Mouse (Mus musculus): ENCODE measurements around the gene Il17d. TPM values are rescaled to one million over a fixed set of nuclear protein-coding genes. Genes with fewer than 3 reads are reported as not detected.
A peak's percentile ranks its signal among the peaks of the same experiment; 100 is the strongest.

Il17d gene
- polyA plus RNA-seq, 1 experiment from 2014 or later = 9.0 TPM

DNA sequence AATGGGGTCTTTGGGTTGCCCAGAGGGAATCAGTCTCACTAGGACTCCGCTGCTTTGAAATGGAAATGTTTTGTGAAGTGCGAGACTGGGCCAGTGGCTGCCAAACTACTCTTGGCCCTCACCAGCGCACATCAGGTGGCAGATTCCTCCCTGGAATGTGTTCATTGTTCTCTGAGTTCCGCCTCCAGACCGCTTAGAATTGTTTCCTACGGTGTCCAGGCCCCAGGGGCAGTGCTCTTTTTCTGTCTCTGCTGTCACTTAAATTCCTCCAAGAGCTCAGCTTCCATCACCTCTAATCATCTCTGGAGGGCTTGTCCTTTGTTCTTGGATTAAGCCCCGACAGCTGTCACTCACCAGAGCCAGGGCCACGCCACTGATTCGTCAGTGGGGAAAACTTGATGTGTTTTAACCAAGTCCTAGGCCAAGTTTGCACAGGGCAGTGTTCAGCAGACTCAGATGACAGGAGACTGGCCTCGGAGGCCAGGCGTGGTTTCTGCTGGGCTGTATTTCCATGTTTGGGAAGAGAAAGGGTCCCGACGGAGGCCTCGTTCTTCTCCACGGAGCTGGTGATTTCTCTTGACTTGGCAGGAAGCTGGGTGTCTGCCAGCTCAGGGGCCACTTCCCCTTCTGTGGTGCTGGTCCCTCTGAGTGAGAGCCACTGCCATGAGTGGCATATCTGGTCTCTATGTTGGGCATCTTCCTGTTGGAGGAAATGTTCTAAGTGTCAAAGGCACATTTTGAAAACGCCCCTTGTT is 12.9 kb downstream of the Il17d start:
- 26% methylated on average over 16 of the region's 16 CpGs for WGBS
- H3K4me1 ChIP-seq = peaks cover 23% of the 10 kb centered on the region
- no peaks in the 10 kb centered on the region for H3K27me3 ChIP-seq (replicated peaks)
- ATAC-seq (ENCODE audit: insufficient read depth, low FRiP score, low read depth) = no peak
- H3K4me2 ChIP-seq = no peak overlapping the region; the same call in 1 of the 2 replicates
- no peaks in the 10 kb centered on the region for H3K9me3 ChIP-seq
- peak overlapping the region; percentile 45 for H3K27ac ChIP-seq
- H3K4me3 ChIP-seq (replicated peaks) = no peak overlapping the region
- no peak overlapping the region for H3K9ac ChIP-seq
- H3K36me3 ChIP-seq = no peaks in the 10 kb centered on the region

DNA sequence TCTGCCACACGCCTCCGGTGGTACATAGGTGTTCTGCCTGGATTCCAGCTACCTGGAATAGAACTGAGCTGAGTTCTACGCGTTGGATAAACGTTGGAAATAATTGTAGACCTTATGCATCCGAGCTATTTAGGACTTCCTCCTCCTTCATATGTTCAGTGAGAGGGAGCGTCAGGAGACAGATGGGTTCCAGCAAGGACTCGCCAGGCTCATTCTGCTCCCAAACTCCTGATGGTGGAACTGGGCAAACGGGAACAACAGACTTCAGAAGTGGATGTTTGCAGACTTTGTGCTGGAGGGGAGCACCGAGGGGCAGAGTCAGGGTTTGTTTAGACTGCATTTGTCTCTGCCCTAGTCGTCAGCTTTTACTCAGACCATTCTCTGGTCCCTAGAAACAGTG is 16.1 kb downstream of the Il17d start:
- ATAC-seq (ENCODE audit: insufficient read depth, low FRiP score, low read depth) = no peak
- H3K4me3 ChIP-seq (replicated peaks) = no peak overlapping the region
- H3K4me1 ChIP-seq = peaks cover 13% of the 10 kb centered on the region; the same call in 1 of the 2 replicates
- H3K27ac ChIP-seq = no peak overlapping the region
- H3K9ac ChIP-seq = no peak overlapping the region
- no peaks in the 10 kb centered on the region for H3K36me3 ChIP-seq
- no peak overlapping the region for H3K4me2 ChIP-seq
- H3K27me3 ChIP-seq (replicated peaks) = no peaks in the 10 kb centered on the region
- WGBS = 67% methylated on average over 11 of the region's 11 CpGs
- H3K9me3 ChIP-seq = no peaks in the 10 kb centered on the region

GRCm38 (mm10) chr14:57542231-57542630 is 17.7 kb downstream of the Il17d start:
- no peaks in the 10 kb centered on the region for H3K27me3 ChIP-seq (replicated peaks)
- no peaks in the 10 kb centered on the region for H3K9me3 ChIP-seq
- no peak overlapping the region for H3K4me3 ChIP-seq (replicated peaks)
- peaks cover 20% of the 10 kb centered on the region for H3K4me1 ChIP-seq
- 72% methylated on average over 34 of the region's 34 CpGs for WGBS
- no peaks in the 10 kb centered on the region for H3K36me3 ChIP-seq
- H3K9ac ChIP-seq = no peak overlapping the region
- H3K4me2 ChIP-seq = no peak overlapping the region
- no peak overlapping the region for H3K27ac ChIP-seq
- no peak; the same call in 1 of the 2 replicates for ATAC-seq (ENCODE audit: insufficient read depth, low FRiP score, low read depth)

DNA sequence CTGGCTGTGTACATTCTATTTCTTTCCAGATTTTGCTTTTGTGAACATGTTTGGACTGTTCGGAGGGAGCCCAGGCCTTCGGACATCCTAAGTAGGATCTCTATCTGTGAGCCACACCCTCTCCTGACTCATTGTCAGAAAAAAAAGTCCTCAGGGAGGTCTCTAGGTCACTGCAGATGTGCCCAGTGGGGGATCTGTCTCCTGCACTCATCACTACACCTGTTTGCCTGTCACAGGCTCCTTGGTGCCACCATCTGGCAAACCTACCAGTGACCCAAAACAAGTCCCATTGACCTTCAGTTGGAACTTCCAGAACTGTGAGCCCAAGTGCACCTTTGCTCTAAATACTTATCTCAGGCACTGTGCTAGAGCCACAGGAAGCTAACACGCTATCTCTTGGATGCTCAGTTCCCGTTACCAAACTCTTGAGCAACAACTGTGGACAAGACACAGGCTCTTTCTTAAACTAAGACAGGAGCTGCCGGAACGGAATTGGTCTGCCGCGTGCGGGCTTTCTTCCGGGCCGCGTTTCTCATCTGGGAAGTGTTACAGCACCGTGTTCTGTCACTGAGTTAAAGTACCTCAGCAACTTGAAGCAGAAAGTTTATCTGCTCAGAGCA is 19.0 kb downstream of the Il17d start:
- 86% methylated on average over 13 of the region's 13 CpGs for WGBS
- Histone ChIP-seq H3K27me3 (replicated peaks) (no peaks in the 10 kb centered on the region), H3K9ac (no peak overlapping the region), H3K36me3 (no peaks in the 10 kb centered on the region), H3K4me2 (no peak overlapping the region), H3K27ac (no peak overlapping the region), H3K4me3 (replicated peaks) (no peak overlapping the region), H3K9me3 (no peaks in the 10 kb centered on the region), H3K4me1 (peaks cover 10% of the 10 kb centered on the region)
- no peak for ATAC-seq (ENCODE audit: insufficient read depth, low FRiP score, low read depth)

DNA sequence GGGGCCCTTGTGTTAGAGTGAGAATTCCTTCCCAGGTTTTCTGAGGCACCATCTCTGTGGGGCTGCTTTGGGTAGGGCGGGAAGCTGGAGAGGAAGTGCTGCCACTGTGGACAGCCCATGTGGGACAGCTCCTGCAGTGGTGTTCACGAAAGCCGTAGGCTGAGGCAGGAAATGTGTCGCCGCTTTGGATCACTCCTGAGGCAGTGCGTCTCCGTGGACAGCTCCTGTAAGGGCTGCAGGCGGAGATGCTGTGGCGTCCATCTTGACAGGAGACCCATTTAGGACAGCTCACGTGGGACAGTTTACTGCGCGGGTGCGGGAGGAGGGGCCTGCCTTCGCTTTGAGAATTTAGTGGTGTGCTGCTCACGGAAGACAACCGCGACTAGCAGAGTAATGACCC is 20.9 kb downstream of the Il17d start:
- Histone ChIP-seq H3K36me3 (0 out of 2 replicates have a peak, but pooled peaks cover 3% of the 10 kb centered on the region), H3K4me1 (peaks cover 10% of the 10 kb centered on the region), H3K9me3 (no peaks in the 10 kb centered on the region), H3K4me3 (replicated peaks) (no peak overlapping the region), H3K27ac (no peak overlapping the region), H3K4me2 (no peak overlapping the region), H3K27me3 (replicated peaks) (no peaks in the 10 kb centered on the region), H3K9ac (no peak overlapping the region)
- 86% methylated on average over 17 of the region's 17 CpGs for WGBS
- ATAC-seq (ENCODE audit: insufficient read depth, low FRiP score, low read depth) = no peak

DNA sequence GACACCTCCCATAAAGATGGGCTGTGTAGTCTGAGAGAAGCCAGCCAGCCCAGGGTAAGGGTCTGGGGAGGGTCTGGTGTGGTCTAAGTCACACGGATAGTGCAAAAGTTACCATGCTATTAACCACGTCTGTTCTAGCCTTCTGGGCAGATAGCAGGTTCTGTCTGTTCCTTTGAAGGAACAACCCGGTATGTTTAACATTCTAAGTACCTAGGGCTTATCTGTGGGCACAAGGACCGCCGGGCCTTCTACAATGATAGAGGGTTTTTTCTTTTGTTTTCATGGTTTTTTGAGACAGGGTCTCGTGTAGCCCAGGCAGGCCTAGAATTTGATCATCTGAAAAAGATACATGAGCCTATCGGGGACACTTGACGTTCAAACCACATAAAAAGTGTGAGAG is 21.6 kb downstream of the Il17d start:
- no peak overlapping the region for H3K9ac ChIP-seq
- H3K4me3 ChIP-seq (replicated peaks) = no peak overlapping the region
- no peaks in the 10 kb centered on the region for H3K27me3 ChIP-seq (replicated peaks)
- H3K4me2 ChIP-seq = no peak overlapping the region
- WGBS = 73% methylated on average over 8 of the region's 8 CpGs
- peaks cover 10% of the 10 kb centered on the region for H3K4me1 ChIP-seq
- peak overlapping the region; percentile 78 for H3K27ac ChIP-seq
- no peak for ATAC-seq (ENCODE audit: insufficient read depth, low FRiP score, low read depth)
- no peaks in the 10 kb centered on the region for H3K9me3 ChIP-seq
- 0 out of 2 replicates have a peak, but pooled peaks cover 3% of the 10 kb centered on the region for H3K36me3 ChIP-seq

DNA sequence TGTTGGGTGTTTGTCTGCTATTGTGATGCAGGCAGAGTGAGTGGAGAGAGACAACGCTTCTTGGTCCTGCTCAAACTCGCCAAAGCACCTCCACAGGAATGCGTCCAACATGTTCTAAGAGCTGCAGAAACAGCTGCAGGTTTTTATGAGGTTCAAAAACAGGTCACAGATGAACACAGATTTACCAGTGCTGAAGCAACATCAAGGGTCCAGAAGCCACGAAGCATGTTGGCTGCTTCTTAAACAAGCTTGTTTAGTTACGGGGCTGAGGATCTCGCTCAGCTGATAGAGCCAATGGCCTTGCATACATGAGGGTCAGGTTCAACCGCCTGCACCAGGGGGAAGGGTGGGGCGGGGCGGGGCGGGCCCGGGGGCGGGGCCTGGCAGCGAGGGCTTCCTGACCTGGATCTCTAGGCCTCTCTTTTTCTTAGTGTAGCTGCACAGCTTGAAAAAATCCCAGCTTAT is 22.0 kb downstream of the Il17d start:
- WGBS = 12% methylated on average over 13 of the region's 13 CpGs
- no peaks in the 10 kb centered on the region for H3K27me3 ChIP-seq (replicated peaks)
- peak; percentile 77; the same call in 1 of the 2 replicates for ATAC-seq (ENCODE audit: insufficient read depth, low FRiP score, low read depth)
- H3K4me3 ChIP-seq (replicated peaks) = no peak overlapping the region
- 0 out of 2 replicates have a peak, but pooled peaks cover 3% of the 10 kb centered on the region for H3K36me3 ChIP-seq
- H3K4me2 ChIP-seq = peak overlapping the region; percentile 11; the same call in 1 of the 2 replicates
- H3K4me1 ChIP-seq = peaks cover 10% of the 10 kb centered on the region
- no peaks in the 10 kb centered on the region for H3K9me3 ChIP-seq
- no peak overlapping the region for H3K9ac ChIP-seq
- H3K27ac ChIP-seq = peak overlapping the region; percentile 78

- H3K27me3 ChIP-seq (replicated peaks) = no peaks in the 10 kb centered on the region
- H3K4me2 ChIP-seq = no peak overlapping the region
- 0 out of 2 replicates have a peak, but pooled peaks cover 3% of the 10 kb centered on the region for H3K36me3 ChIP-seq
- peak overlapping the region; percentile 78 for H3K27ac ChIP-seq
- peaks cover 10% of the 10 kb centered on the region for H3K4me1 ChIP-seq
- H3K9ac ChIP-seq = no peak overlapping the region
- ATAC-seq (ENCODE audit: insufficient read depth, low FRiP score, low read depth) = 0 out of 2 replicates have a peak, but pooled peaks have one; percentile 33
- no peaks in the 10 kb centered on the region for H3K9me3 ChIP-seq
- 36% methylated on average over 5 of the region's 5 CpGs for WGBS
- H3K4me3 ChIP-seq (replicated peaks) = no peak overlapping the region
These were observed 22.5 kb downstream of the Il17d start for GRCm38 (mm10) chr14:57547062-57547461.

DNA sequence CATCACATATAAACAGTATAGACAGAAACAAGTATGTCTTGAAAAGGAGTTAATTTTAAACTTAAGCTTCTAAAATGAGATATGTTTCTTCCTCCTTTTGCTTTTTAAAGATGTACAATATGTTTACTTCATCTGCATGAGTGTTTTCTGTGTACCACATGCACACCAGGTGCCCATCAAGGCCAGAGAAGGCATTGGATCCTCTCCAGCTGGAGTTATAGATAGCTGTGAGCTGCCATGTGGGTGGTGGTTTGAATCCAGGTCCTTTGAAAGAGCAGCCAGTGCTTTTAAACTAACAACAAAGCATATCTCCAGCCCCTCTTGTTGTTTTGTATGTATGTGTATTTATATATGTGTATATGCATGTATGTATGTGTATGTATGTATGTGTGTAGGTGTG is 28.4 kb downstream of the Il17d start:
- Histone ChIP-seq H3K36me3 (0 out of 2 replicates have a peak, but pooled peaks cover 3% of the 10 kb centered on the region), H3K9me3 (no peaks in the 10 kb centered on the region), H3K4me2 (no peak overlapping the region), H3K27me3 (replicated peaks) (no peaks in the 10 kb centered on the region), H3K9ac (no peak overlapping the region), H3K27ac (no peak overlapping the region), H3K4me1 (no peaks in the 10 kb centered on the region), H3K4me3 (replicated peaks) (no peak overlapping the region)
- no peak for ATAC-seq (ENCODE audit: insufficient read depth, low FRiP score, low read depth)

DNA sequence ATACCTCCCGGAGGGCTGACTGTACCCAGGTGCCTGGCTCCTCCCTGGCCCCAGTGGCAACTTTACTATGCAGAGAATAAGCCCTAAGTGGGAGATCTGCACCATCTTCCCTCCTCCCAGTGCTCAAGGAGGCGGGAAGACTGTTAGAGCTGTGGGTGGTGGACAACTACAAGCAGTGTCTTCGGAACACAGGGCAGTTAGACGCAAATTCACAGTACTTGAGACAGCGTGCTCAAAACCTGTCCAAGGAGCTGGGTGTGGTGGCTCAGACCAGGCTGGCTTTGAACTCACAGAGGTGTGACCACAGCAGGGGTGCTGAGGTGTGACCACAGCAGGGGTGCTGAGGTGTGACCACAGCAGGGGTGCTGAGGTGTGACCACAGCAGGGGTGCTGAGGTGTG is 29.9 kb downstream of the Il17d start:
- Histone ChIP-seq H3K9me3 (no peaks in the 10 kb centered on the region), H3K4me2 (no peak overlapping the region), H3K4me3 (replicated peaks) (no peak overlapping the region), H3K36me3 (0 out of 2 replicates have a peak, but pooled peaks cover 3% of the 10 kb centered on the region), H3K4me1 (no peaks in the 10 kb centered on the region), H3K9ac (no peak overlapping the region), H3K27ac (no peak overlapping the region), H3K27me3 (replicated peaks) (no peaks in the 10 kb centered on the region)
- no peak for ATAC-seq (ENCODE audit: insufficient read depth, low FRiP score, low read depth)
- WGBS = 93% methylated on average over 5 of the region's 5 CpGs

- Histone ChIP-seq H3K4me2 (no peak overlapping the region), H3K4me1 (no peaks in the 10 kb centered on the region), H3K9me3 (no peaks in the 10 kb centered on the region), H3K9ac (no peak overlapping the region), H3K27me3 (replicated peaks) (no peaks in the 10 kb centered on the region), H3K27ac (no peak overlapping the region), H3K4me3 (replicated peaks) (no peak overlapping the region), H3K36me3 (no peaks in the 10 kb centered on the region)
- no peak for ATAC-seq (ENCODE audit: insufficient read depth, low FRiP score, low read depth)
- WGBS = 85% methylated on average over 7 of the region's 7 CpGs
These were observed 31.0 kb downstream of the Il17d start for GRCm38 (mm10) chr14:57555471-57556070.

DNA sequence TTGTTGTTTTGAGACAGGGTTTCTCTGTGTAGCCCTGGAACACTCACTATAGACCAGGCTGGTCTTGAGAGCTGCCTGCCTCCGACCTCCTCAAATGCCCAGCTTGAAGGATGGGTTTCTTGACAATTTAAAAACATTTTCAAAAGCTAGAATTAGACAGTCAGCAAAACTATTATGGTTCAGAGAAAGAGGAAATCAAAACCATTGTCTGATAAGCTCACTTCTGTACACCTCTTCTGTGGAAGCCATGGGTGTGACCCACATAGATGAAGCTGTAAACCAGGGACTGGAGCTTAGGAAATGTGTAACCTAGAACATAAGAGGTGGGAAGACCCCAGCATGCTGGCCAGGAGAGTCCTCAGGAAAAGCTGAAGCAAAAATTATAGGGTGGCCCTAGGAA is 32.3 kb downstream of the Il17d start:
- Histone ChIP-seq H3K27me3 (replicated peaks) (no peaks in the 10 kb centered on the region), H3K9ac (no peak overlapping the region), H3K27ac (no peak overlapping the region), H3K36me3 (no peaks in the 10 kb centered on the region), H3K9me3 (no peaks in the 10 kb centered on the region), H3K4me1 (no peaks in the 10 kb centered on the region), H3K4me3 (replicated peaks) (no peak overlapping the region), H3K4me2 (no peak overlapping the region)
- WGBS = 79% methylated on average over 1 of the region's 1 CpGs
- ATAC-seq (ENCODE audit: insufficient read depth, low FRiP score, low read depth) = no peak

All from stomach, embryonic 15.5 days (tissue).